Mouse (Mus musculus): ENCODE data around the gene Tpi1. TPM values are rescaled to one million over a fixed set of nuclear protein-coding genes. Genes with fewer than 3 reads are reported as not detected.

Tpi1 gene
- polyA plus RNA-seq, 1 experiment from 2014 or later, result 187 TPM

- H3K4me1 ChIP-seq (ENCODE audit: insufficient read depth, low read depth, low read length), result peaks cover 16% of the 10 kb centered on the region
- peak; percentile 72 for ATAC-seq
Observed at GRCm38 (mm10) chr6:124808358-124809012, 5.6 kb downstream of the Tpi1 start, which contains the start of gene Spsb2. Gene Spsb2, plus strand, starts transcription at chr6:124808661.

GRCm38 (mm10) chr6:124807986-124808357, 6.1 kb downstream of the Tpi1 start:
- TF ChIP-seq CTCF (IDR thresholded peaks at IDR 0.05) (no peak), EP300 (IDR thresholded peaks at IDR 0.05) (no peak)
- H3K27ac ChIP-seq (ENCODE audit: low read length), result peak overlapping the region; percentile 97
- peaks cover 15% of the 10 kb centered on the region for H3K4me1 ChIP-seq (ENCODE audit: insufficient read depth, low read depth, low read length)
- no peaks in the 10 kb centered on the region for H3K9me3 ChIP-seq (ENCODE audit: low read length)
- ATAC-seq (no peak), DNase-seq (ENCODE audit: low spot score) (peak; percentile 46)
- peak overlapping the region; percentile 77; the same call in 1 of the 2 replicates for H3K4me3 ChIP-seq (ENCODE audit: low read depth, low read length)
- no peaks in the 10 kb centered on the region for H3K36me3 ChIP-seq (ENCODE audit: insufficient read depth, low read length)
- no peak overlapping the region for H3K9ac ChIP-seq (replicated peaks; ENCODE audit: low read depth)
- H3K4me2 ChIP-seq (replicated peaks; ENCODE audit: low read depth, low read length), result peak overlapping the region; percentile 97
- 45% methylated on average over 6 of the region's 6 CpGs for WGBS
- no peaks in the 10 kb centered on the region for H3K27me3 ChIP-seq (replicated peaks; ENCODE audit: insufficient read depth, low read length)

More at GRCm38 (mm10) chr6:124808358-124809012, 5.6 kb downstream of the Tpi1 start, which contains the start of gene Spsb2:
- Histone ChIP-seq H3K27ac (ENCODE audit: low read length) (peak within 1 kb of the TSS; percentile 97), H3K27me3 (replicated peaks; ENCODE audit: insufficient read depth, low read length) (no peaks in the 10 kb centered on the region), H3K4me3 (ENCODE audit: low read depth, low read length) (peak within 1 kb of the TSS; percentile 77), H3K36me3 (ENCODE audit: insufficient read depth, low read length) (no peaks in the 10 kb centered on the region), H3K9me3 (ENCODE audit: low read length) (no peaks in the 10 kb centered on the region), H3K9ac (replicated peaks; ENCODE audit: low read depth) (peak within 1 kb of the TSS; percentile 76), H3K4me2 (replicated peaks; ENCODE audit: low read depth, low read length) (peak within 1 kb of the TSS; percentile 97)
- TF ChIP-seq EP300 (IDR thresholded peaks at IDR 0.05), result no peak; the same call in 1 of the 2 replicates
- TF ChIP-seq CTCF (IDR thresholded peaks at IDR 0.05), result no peak
- 3% methylated on average over 29 of the region's 29 CpGs for WGBS
- peak; percentile 94 for DNase-seq (ENCODE audit: low spot score)

DNA sequence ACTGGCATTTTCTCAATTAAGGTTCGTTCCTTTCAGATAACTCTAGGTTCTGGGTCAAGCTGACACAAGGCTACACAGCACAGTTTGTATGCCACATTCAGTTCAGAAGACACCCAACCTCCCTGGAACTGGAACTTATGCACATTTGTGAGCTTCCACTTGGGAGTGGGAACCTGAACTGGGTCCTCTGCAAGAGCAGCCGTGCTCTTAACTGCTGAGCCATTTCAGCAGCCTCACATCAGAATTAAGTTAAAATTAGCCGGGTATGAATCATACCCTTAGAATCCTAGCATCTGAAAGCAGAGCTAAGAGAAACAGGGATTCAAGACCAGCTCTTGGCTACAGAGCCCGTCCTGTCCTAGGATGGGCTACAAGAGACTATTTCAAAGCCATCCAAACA, 6.7 kb downstream of the Tpi1 start:
- no peak for TF ChIP-seq CTCF (IDR thresholded peaks at IDR 0.05)
- TF ChIP-seq EP300 (IDR thresholded peaks at IDR 0.05), result no peak
- Histone ChIP-seq H3K27me3 (replicated peaks; ENCODE audit: insufficient read depth, low read length) (no peaks in the 10 kb centered on the region), H3K4me1 (ENCODE audit: insufficient read depth, low read depth, low read length) (peaks cover 11% of the 10 kb centered on the region), H3K9ac (replicated peaks; ENCODE audit: low read depth) (no peak overlapping the region), H3K36me3 (ENCODE audit: insufficient read depth, low read length) (no peaks in the 10 kb centered on the region), H3K9me3 (ENCODE audit: low read length) (no peaks in the 10 kb centered on the region), H3K27ac (ENCODE audit: low read length) (no peak overlapping the region), H3K4me3 (ENCODE audit: low read depth, low read length) (no peak overlapping the region), H3K4me2 (replicated peaks; ENCODE audit: low read depth, low read length) (no peak overlapping the region)
- DNase-seq (ENCODE audit: low spot score), result no peak
- WGBS, result 75% methylated on average over 4 of the region's 4 CpGs
- ATAC-seq, result no peak

GRCm38 (mm10) chr6:124806446-124807140, 7.5 kb downstream of the Tpi1 start:
- WGBS, result 78% methylated on average over 7 of the region's 7 CpGs
- Histone ChIP-seq H3K36me3 (ENCODE audit: insufficient read depth, low read length) (no peaks in the 10 kb centered on the region), H3K9ac (replicated peaks; ENCODE audit: low read depth) (0 out of 2 replicates have a peak overlapping the region, but pooled peaks have one; percentile 3)

DNA sequence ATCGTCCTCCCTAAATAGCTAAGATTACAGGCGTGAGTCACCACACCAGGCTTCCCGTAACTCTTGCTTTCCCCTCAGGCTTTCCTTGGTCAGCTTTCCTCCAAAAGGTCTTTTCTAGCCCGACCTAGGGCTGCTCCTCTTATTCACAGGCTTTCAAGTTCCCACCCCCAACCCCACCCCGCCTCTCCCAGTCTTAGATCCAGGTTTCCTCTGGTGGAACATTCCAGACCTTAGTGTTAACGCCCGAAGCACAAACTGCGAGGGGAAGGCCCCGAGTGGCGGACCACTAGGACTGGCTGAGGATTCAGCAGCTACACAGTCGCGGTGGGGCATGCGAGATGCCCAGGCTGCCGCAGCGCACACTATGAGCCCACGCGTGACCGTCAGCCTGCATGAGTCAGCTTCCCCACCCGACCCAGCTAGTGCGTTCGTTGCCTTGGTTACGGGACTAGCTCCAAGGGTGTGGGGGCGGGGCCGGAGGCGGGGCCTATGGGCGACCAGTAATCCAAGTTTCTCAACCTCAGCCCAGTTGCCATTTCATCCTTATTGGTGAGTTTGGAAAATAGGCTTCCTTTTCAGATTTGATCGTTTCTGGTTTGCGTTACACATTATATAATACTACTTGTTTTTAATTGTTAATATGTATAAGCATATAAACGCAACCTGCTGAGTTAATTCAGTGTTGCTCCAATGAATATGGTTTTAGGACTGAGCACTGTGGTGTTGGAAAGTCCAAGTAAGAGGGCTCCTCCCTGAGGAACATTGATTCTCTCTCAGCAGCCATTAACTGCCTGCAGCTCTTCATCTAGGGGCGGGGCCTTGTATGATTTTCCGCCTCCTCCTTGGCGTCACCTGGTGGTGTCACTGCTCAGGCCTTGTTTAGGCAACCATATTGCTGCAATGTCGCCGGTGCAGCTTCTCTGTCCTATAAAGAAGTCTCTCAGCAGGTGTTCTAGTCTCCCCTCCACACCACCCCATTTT, 8.5 kb downstream of the Tpi1 start:
- Histone ChIP-seq H3K4me2 (replicated peaks; ENCODE audit: low read depth, low read length) (peak overlapping the region; percentile 65), H3K4me1 (ENCODE audit: insufficient read depth, low read depth, low read length) (peaks cover 11% of the 10 kb centered on the region), H3K9me3 (ENCODE audit: low read length) (no peaks in the 10 kb centered on the region), H3K4me3 (ENCODE audit: low read depth, low read length) (peak overlapping the region; percentile 43), H3K9ac (replicated peaks; ENCODE audit: low read depth) (peak overlapping the region; percentile 39; the same call in 1 of the 2 replicates), H3K27me3 (replicated peaks; ENCODE audit: insufficient read depth, low read length) (no peaks in the 10 kb centered on the region), H3K27ac (ENCODE audit: low read length) (peak overlapping the region; percentile 94), H3K36me3 (ENCODE audit: insufficient read depth, low read length) (no peaks in the 10 kb centered on the region)
- ATAC-seq (peak; percentile 85), DNase-seq (ENCODE audit: low spot score) (peak; percentile 98)
- 1% methylated on average over 34 of the region's 34 CpGs for WGBS
- TF ChIP-seq EP300 (IDR thresholded peaks at IDR 0.05) (0 out of 2 replicates have a peak, but pooled peaks have one; percentile 4), CTCF (IDR thresholded peaks at IDR 0.05) (peak; percentile 60)

More at GRCm38 (mm10) chr6:124806446-124807140, 7.5 kb downstream of the Tpi1 start:
- no peak for DNase-seq (ENCODE audit: low spot score)
- Histone ChIP-seq H3K4me1 (ENCODE audit: insufficient read depth, low read depth, low read length) (peaks cover 11% of the 10 kb centered on the region), H3K4me3 (ENCODE audit: low read depth, low read length) (no peak overlapping the region), H3K9me3 (ENCODE audit: low read length) (no peaks in the 10 kb centered on the region), H3K27ac (ENCODE audit: low read length) (peak overlapping the region; percentile 94), H3K4me2 (replicated peaks; ENCODE audit: low read depth, low read length) (peak overlapping the region; percentile 65), H3K27me3 (replicated peaks; ENCODE audit: insufficient read depth, low read length) (no peaks in the 10 kb centered on the region)
- no peak for ATAC-seq
- TF ChIP-seq CTCF (IDR thresholded peaks at IDR 0.05), result no peak
- no peak for TF ChIP-seq EP300 (IDR thresholded peaks at IDR 0.05)

Data from lung, postnatal 0 days (tissue).